Mouse (Mus musculus) liver, postnatal 0 days (tissue): ENCODE results near the gene Snx27.

ENCODE experiments used
- CTCF ChIP-seq: sonication (generic); IDR thresholded peaks from 2 replicates; pipeline ENCODE4 v1.5.1; 2016; ENCODE audit warnings: antibody characterized with exemption, low read depth
- EP300 ChIP-seq: IDR thresholded peaks from 2 replicates; pipeline ENCODE4 v1.6.1; 2016; ENCODE audit warnings: antibody characterized with exemption, low read depth, mild to moderate bottlenecking

GRCm38 (mm10) chr3:94621740-94622507 is 39.4 kb upstream of the Snx27 start:
- TF ChIP-seq CTCF (no peak), EP300 (no peak)
